Mouse (Mus musculus) liver, adult 2 months (tissue): ENCODE results near the gene Hmx2.

Experiments used
- CTCF ChIP-seq: fragments of 200-500 bp; IDR thresholded peaks from 2 replicates; pipeline ENCODE4 v1.5.1; 2011; ENCODE audit warnings: low read depth, low read length, control low read depth
- POLR2A ChIP-seq: fragments of 200-500 bp; IDR thresholded peaks from 2 replicates; pipeline ENCODE4 v1.6.1; 2011; ENCODE audit warnings: low read length, control low read depth; ENCODE audit not compliant: insufficient read depth; ENCODE audit errors: extremely low read depth

DNA sequence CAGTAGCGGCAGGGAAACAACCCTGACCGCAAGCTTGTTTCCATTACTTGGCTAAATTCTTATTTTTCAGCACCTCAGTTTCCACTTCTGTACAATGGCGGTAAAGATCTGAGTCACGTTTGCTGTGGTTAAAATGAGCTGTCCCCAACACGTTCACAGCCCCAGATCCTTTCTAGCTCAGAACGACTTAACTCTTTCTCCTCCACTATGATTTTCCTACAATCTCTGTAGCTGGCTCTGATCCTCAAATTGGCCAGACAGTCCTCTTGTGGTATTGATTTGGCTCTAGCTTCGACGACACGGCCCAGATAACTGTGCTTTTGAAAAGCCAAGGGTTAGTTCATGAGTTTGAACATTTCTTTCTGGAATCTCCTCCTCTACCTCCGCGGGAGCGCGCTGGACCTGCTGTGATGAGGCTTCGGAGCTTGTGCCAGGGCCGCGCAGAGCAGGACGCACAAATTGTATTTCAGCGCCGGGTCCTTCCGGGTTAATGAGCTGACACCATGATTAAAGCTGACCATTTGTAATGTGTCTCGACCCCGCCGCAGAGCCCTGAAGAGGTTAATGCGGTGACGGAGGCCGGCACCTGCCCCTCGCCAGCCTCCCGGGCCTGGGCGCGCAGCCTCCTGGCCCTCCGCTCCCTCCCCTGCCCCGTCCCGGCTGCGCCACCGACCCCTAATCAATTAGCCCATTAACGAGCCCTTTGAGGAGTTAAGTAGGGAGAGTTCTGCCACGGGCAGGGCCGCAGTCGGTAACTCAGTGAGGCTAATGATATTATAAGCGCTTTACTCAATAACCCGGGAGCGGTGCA is 3.6 kb downstream of the Hmx2 start:
- TF ChIP-seq CTCF (no peak), POLR2A (no peak)
